Mouse (Mus musculus) forebrain, embryonic 16.5 days (tissue): Measurements from ENCODE around the gene Il17rb. TPM values are rescaled to one million over a fixed set of nuclear protein-coding genes. Genes with fewer than 3 reads are reported as not detected.

Experiments
- ATAC-seq: fragments of 200-750 bp; cut with Nextera tagmentation; 2 replicates; pipeline ENCODE4 v1.8.0; 2017; ENCODE audit warnings: mild to moderate bottlenecking, moderate library complexity
- H3K27ac ChIP-seq: fragments of 300-500 bp; sonication (generic); 2 replicates; pipeline ENCODE4 v1.5.1; 2014; ENCODE audit warnings: low read length, control low read depth
- H3K27me3 ChIP-seq: fragments of 300-500 bp; sonication (generic); replicated peaks from 2 replicates; pipeline ENCODE4 v1.6.1; 2014; ENCODE audit warnings: low read length; ENCODE audit not compliant: control insufficient read depth, insufficient read depth
- H3K36me3 ChIP-seq: fragments of 300-500 bp; sonication (generic); 2 replicates; pipeline ENCODE4 v1.6.1; 2014; ENCODE audit not compliant: control insufficient read depth, insufficient read depth
- H3K4me1 ChIP-seq: fragments of 300-500 bp; sonication (generic); replicated peaks from 2 replicates; pipeline ENCODE4 v1.6.1; 2014; ENCODE audit warnings: low read length; ENCODE audit not compliant: control insufficient read depth, insufficient read depth
- H3K4me2 ChIP-seq: fragments of 300-500 bp; sonication (generic); 2 replicates; pipeline ENCODE4 v1.6.1; 2014; ENCODE audit warnings: mild to moderate bottlenecking, low read length, control low read depth
- H3K4me3 ChIP-seq: fragments of 300-500 bp; sonication (generic); replicated peaks from 2 replicates; pipeline ENCODE4 v1.5.1; 2014; ENCODE audit warnings: mild to moderate bottlenecking, low read length, control low read depth
- H3K9ac ChIP-seq: fragments of 300-500 bp; sonication (generic); replicated peaks from 2 replicates; pipeline ENCODE4 v1.6.1; 2014; ENCODE audit warnings: low read depth, low read length, control low read depth
- H3K9me3 ChIP-seq: fragments of 300-500 bp; sonication (generic); 2 replicates; pipeline ENCODE4 v1.6.1; 2016; ENCODE audit warnings: low read length; ENCODE audit not compliant: control insufficient read depth
- WGBS: fragments of 180-500 bp; shearing (Covaris S2); extraction: QIAGEN DNeasy Blood & Tissue Kit; methylation state at CpG from one replicate; pipeline ENCODE4 v1.1.7; 2014; 5-methylcytosine and 5-hydroxymethylcytosine counted together
- polyA plus RNA-seq: library from polyadenylated mRNA; unstranded; fragments of >200 nt; fragmentation: Nextera tagmentation; extraction: Ambion mirVana; gene quantifications from 2 replicates; pipeline ENCODE4 v1.2.1, GENCODE M21; 2015

Il17rb gene
- polyA plus RNA-seq, 1 experiment from 2014 or later: 2.2 TPM

DNA sequence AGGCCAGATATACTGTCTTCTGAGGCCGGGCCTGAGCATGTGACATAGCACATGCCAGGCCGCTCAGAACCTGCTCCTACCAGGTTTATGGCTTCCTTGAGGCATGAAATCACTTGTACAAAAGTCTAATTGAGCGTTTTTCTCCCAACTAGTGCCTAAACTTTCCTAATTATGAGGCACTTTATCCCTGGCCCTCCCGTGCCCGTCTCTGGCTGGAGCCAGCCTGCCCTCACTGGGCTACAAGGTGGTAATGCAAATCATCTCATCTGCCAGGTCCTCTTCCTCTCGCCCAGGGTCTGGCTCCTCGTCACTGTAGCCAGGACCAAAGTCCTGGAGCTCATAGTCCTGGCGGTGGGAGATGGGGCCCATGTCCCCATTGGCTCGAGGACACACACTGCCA is 33.1 kb upstream of the Il17rb start:
- H3K27ac ChIP-seq: no peak overlapping the region
- no peak for ATAC-seq
- H3K4me1 ChIP-seq: no peaks in the 10 kb centered on the region
- H3K9ac ChIP-seq: no peak overlapping the region
- H3K4me2 ChIP-seq: no peak overlapping the region
- no peak overlapping the region for H3K4me3 ChIP-seq
- 77% methylated on average over 9 of the region's 9 CpGs for WGBS
- no peaks in the 10 kb centered on the region for H3K9me3 ChIP-seq
- no peaks in the 10 kb centered on the region for H3K36me3 ChIP-seq
- no peaks in the 10 kb centered on the region for H3K27me3 ChIP-seq

DNA sequence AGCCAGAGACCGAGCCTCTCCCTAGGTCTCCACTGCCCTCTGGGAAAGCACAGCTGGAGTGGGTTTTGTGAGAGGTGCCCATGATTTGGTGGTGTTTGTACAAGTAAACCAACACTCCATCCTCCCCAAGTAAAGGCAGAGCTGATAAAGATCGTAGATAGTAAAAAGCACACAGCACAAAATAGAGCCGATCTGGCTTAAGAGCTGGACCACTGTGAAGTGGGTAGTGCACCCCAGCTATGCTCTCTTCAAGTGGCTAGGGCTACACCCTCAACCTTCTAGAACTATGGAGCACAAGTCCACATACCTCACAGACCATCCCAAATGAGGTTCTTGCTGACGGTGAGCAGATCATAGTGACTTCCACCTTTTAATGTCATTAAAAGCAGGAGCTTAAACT is 30.7 kb upstream of the Il17rb start:
- Histone ChIP-seq H3K9me3 (no peaks in the 10 kb centered on the region), H3K36me3 (no peaks in the 10 kb centered on the region), H3K27ac (no peak overlapping the region), H3K4me1 (no peaks in the 10 kb centered on the region), H3K4me3 (no peak overlapping the region), H3K4me2 (no peak overlapping the region), H3K27me3 (no peaks in the 10 kb centered on the region), H3K9ac (no peak overlapping the region)
- 88% methylated on average over 4 of the region's 4 CpGs for WGBS
- no peak for ATAC-seq

DNA sequence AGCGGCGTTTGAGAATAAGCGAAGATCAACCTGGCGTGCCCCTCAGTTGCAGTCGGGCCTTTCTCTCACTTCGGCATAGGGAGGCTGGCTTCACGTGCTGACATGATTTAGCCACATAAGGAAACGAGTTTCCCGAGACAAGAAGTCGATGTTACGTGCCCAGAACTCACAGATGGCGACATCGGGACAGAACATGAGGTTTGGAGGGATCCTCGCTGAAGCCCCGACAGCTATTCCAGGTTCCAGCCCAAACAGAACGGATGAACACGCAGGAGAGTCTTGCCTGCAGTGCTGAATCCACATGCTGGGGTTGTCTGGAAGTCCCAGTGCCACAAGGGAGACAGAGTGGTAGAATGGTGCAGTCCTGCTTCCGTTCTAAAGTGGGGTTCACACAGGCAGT is 29.7 kb upstream of the Il17rb start:
- H3K9me3 ChIP-seq: no peaks in the 10 kb centered on the region
- H3K4me3 ChIP-seq: no peak overlapping the region
- H3K4me2 ChIP-seq: no peak overlapping the region
- H3K9ac ChIP-seq: no peak overlapping the region
- 82% methylated on average over 18 of the region's 18 CpGs for WGBS
- H3K27ac ChIP-seq: peak overlapping the region; percentile 71
- peak; percentile 72 for ATAC-seq
- no peaks in the 10 kb centered on the region for H3K4me1 ChIP-seq
- H3K27me3 ChIP-seq: no peaks in the 10 kb centered on the region
- H3K36me3 ChIP-seq: no peaks in the 10 kb centered on the region

DNA sequence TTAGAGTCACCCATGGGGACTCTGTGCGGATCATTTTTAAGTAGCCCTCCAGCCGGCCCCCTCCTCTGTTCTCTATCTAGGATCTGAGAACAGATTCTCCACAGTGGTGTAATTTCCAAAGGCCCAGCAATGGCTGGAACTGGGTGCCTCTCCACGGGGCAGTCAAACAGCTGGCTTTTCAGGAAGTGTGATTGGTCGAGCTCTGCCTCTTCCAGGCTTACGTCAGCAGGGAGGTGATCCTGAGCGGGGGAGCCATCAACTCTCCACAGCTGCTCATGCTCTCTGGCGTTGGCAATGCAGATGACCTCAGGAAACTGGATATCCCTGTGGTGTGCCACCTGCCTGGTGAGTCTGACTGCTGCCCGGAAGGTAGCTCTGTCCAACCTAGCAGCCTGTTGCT is 24.7 kb upstream of the Il17rb start:
- ATAC-seq: no peak
- Histone ChIP-seq H3K36me3 (no peaks in the 10 kb centered on the region), H3K4me3 (no peak overlapping the region), H3K9me3 (no peaks in the 10 kb centered on the region), H3K4me2 (no peak overlapping the region), H3K27me3 (no peaks in the 10 kb centered on the region), H3K9ac (no peak overlapping the region), H3K27ac (no peak overlapping the region), H3K4me1 (no peaks in the 10 kb centered on the region)
- 74% methylated on average over 8 of the region's 8 CpGs for WGBS

DNA sequence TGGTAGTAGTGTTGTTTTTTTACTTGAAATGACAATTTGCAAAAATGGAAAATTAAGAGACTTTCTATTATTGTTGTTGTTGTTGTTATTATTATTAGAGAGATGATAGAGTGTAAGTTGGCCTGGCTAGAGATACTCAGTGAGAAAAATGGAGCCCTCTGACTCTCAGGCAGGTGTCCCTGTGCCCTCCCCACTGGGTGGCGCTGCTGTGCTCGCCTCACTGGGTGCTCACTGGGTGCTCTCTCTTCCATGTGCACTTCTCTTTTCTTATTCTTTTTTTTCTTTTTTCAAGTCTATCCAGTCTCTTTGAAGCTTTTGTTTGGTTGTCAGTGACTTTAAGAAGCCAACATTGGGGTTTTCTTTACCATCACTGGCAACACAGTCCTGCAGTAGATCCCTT is 18.7 kb upstream of the Il17rb start:
- 49% methylated on average over 2 of the region's 2 CpGs for WGBS
- Histone ChIP-seq H3K27ac (no peak overlapping the region), H3K4me2 (no peak overlapping the region), H3K36me3 (no peaks in the 10 kb centered on the region), H3K27me3 (no peaks in the 10 kb centered on the region), H3K9me3 (no peaks in the 10 kb centered on the region), H3K4me1 (no peaks in the 10 kb centered on the region), H3K4me3 (no peak overlapping the region), H3K9ac (no peak overlapping the region)
- ATAC-seq: no peak

DNA sequence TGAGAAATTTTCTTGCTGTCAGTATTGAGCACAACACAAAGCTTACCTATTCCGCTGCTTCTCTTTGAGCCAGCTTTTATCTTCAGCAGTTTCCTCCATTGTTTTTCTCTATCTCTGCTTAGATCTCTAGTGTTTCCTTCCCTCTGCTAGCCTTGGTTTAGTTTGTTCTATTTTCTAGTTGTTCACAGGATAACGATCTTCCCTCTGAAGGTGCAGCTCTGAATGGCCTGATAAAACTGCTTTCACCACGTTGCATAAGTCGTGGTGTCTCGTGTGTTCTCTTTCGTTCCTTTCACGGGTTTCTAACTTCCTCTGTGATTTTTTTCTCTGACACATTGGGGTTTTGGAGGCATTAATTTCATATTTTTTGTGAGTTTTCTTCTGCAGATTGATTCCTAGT is 15.7 kb upstream of the Il17rb start:
- Histone ChIP-seq H3K4me1 (no peaks in the 10 kb centered on the region), H3K27me3 (no peaks in the 10 kb centered on the region), H3K36me3 (no peaks in the 10 kb centered on the region), H3K9ac (no peak overlapping the region), H3K27ac (no peak overlapping the region), H3K4me3 (no peak overlapping the region), H3K9me3 (no peaks in the 10 kb centered on the region), H3K4me2 (no peak overlapping the region)
- WGBS: 45% methylated on average over 7 of the region's 7 CpGs
- ATAC-seq: no peak

DNA sequence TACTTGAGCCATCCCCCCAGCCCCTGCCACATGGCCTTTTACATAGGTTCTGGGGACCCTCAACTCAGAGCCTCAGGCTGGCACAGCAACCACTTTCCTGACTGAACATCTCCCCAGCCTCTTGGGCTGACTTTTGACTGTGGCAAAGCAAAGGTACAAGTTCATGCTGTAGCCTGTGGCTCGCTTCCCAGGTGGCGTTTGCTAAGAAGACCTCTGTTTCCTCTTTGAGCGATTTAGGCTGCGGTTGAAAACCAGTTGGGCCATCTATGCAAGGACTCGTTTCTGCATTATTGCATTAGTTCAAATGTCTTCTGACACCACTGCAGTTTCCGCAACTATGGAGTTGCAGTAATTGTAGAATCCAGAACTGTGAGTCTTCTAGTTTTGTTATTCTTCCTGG is 13.8 kb upstream of the Il17rb start:
- H3K9me3 ChIP-seq: no peaks in the 10 kb centered on the region
- no peaks in the 10 kb centered on the region for H3K36me3 ChIP-seq
- H3K4me3 ChIP-seq: no peak overlapping the region
- no peak overlapping the region for H3K9ac ChIP-seq
- H3K4me2 ChIP-seq: no peak overlapping the region
- ATAC-seq: no peak
- 91% methylated on average over 6 of the region's 6 CpGs for WGBS
- H3K4me1 ChIP-seq: no peaks in the 10 kb centered on the region
- no peak overlapping the region for H3K27ac ChIP-seq
- no peaks in the 10 kb centered on the region for H3K27me3 ChIP-seq

DNA sequence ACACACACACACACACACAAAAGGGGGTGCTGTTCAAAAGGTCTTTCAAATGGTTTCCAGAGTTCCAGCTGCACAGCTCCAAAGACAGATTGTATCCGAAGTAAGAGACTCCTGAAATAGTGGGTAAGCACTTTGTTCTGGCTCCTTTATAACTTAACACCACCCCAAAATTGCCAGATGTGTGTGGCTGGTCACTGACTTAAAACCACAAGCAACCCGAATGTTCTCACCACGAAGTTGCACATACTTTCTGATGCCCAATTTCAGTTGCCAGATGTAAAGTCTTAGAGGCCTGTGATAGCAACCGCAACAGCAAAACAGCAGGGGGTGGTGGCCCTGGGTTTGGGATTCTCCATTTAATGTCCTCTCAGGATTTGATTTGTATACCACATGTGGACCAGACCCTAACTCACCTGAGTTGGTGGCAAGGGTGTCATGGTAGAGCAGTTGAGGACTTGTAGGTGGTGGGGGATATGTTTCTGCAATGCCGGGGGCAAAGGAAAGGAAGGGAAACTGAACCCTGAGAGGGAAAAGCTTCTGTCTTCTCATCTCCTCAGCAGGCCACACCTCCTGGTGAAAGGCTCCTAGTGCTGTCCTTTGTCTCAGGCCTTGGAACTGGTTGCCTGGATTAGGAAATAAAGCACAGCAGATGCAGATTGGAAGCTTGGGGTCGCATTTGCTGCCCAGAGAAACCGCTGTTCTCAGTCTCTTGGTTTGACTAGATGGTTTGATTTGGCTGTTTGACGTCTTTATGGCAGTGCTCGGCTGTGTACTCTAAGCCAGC is 11.3 kb upstream of the Il17rb start:
- H3K36me3 ChIP-seq: no peaks in the 10 kb centered on the region
- H3K9ac ChIP-seq: no peak overlapping the region
- ATAC-seq: no peak
- H3K4me1 ChIP-seq: no peaks in the 10 kb centered on the region
- no peak overlapping the region for H3K4me2 ChIP-seq
- no peaks in the 10 kb centered on the region for H3K27me3 ChIP-seq
- H3K27ac ChIP-seq: no peak overlapping the region
- H3K9me3 ChIP-seq: no peaks in the 10 kb centered on the region
- H3K4me3 ChIP-seq: no peak overlapping the region
- WGBS: 48% methylated on average over 9 of the region's 9 CpGs

DNA sequence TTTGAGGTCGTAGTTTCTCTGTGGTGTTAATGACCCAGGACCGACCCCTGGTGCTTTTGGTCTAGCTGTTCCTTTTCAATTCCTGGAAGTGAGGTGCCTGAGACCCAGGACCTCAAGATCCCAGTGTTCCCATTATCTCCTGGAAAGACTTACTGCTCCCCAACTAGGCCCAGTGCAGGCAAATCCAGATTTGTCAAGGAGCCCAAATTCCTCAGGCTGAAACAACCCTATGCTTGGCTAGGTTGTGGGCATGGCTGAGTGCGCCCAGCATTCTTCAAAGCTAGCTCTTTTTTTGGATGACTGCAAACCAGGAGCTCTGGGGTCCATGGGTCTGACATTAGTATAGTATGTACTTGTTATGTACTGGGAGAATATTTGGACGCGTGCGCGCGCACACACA is 10.7 kb upstream of the Il17rb start:
- Histone ChIP-seq H3K4me1 (no peaks in the 10 kb centered on the region), H3K27me3 (no peaks in the 10 kb centered on the region), H3K4me3 (no peak overlapping the region), H3K36me3 (no peaks in the 10 kb centered on the region), H3K4me2 (no peak overlapping the region), H3K9ac (no peak overlapping the region), H3K9me3 (no peaks in the 10 kb centered on the region), H3K27ac (no peak overlapping the region)
- ATAC-seq: no peak
- WGBS: 93% methylated on average over 8 of the region's 8 CpGs

DNA sequence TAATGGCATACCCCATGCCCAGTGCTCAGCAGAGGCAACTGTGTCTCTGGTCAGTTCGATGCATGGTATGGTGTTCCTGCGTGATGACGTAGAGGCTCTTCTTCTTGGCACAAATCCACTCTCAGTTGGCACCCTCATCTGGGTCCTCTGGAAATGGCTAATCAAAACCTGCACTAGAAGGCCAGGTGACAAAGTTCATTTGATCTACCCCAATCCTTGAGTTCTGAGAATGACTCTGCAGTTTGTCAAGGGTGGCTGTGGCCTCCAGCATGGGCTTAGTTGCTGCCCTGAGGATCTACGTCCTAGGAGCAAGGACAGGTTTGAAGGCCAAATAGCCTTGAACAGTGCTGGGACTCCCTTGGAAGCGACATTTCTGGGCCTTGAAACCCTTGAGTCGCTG is 10.2 kb upstream of the Il17rb start:
- Histone ChIP-seq H3K9ac (no peak overlapping the region), H3K4me3 (no peak overlapping the region), H3K36me3 (no peaks in the 10 kb centered on the region), H3K9me3 (no peaks in the 10 kb centered on the region), H3K27me3 (no peaks in the 10 kb centered on the region), H3K4me2 (no peak overlapping the region), H3K27ac (no peak overlapping the region), H3K4me1 (no peaks in the 10 kb centered on the region)
- 91% methylated on average over 6 of the region's 6 CpGs for WGBS
- no peak for ATAC-seq
